Mouse (Mus musculus): ENCODE measurements around the gene Gfra4.

Gene Gfra4

GRCm38 (mm10) chr2:131042988-131043387, at the start of gene Gfra4:
Gene Gfra4 (minus strand): TSS chr2:131043088.
- DNase-seq = no peak

- DNase-seq = no peak
Measured at GRCm38 (mm10) chr2:131090852-131091251, 48.0 kb upstream of the Gfra4 start.

GRCm38 (mm10) chr2:131089634-131090033, 46.7 kb upstream of the Gfra4 start:
- DNase-seq = no peak

GRCm38 (mm10) chr2:131088581-131088980, 45.7 kb upstream of the Gfra4 start:
- no peak for DNase-seq

- DNase-seq = no peak
Measured at GRCm38 (mm10) chr2:131086667-131087390, 43.9 kb upstream of the Gfra4 start, which contains the start of gene Siglec1. Gene Siglec1 (minus strand): TSS chr2:131086765.

- no peak for DNase-seq
Measured at GRCm38 (mm10) chr2:131084206-131084605, 41.3 kb upstream of the Gfra4 start.

- DNase-seq = no peak
Measured at GRCm38 (mm10) chr2:131080507-131080906, 37.6 kb upstream of the Gfra4 start.

- no peak for DNase-seq
Measured at GRCm38 (mm10) chr2:131072536-131072935, 29.6 kb upstream of the Gfra4 start.

GRCm38 (mm10) chr2:131067481-131067880, 24.6 kb upstream of the Gfra4 start:
- no peak for DNase-seq

- no peak for DNase-seq
Measured at GRCm38 (mm10) chr2:131066342-131066741, 23.5 kb upstream of the Gfra4 start.

GRCm38 (mm10) chr2:131063404-131063864, 20.5 kb upstream of the Gfra4 start, which contains the start of gene Adam33:
Gene Adam33 (minus strand): TSS chr2:131063814.
- no peak for DNase-seq

GRCm38 (mm10) chr2:131061607-131062006, 18.7 kb upstream of the Gfra4 start:
- no peak for DNase-seq

GRCm38 (mm10) chr2:131060784-131061183, 17.9 kb upstream of the Gfra4 start:
- DNase-seq = no peak

GRCm38 (mm10) chr2:131059781-131060540, 17.1 kb upstream of the Gfra4 start:
- DNase-seq = no peak

- no peak for DNase-seq
Measured at GRCm38 (mm10) chr2:131059377-131059776, 16.5 kb upstream of the Gfra4 start.

- DNase-seq = no peak
Measured at GRCm38 (mm10) chr2:131058672-131059071, 15.8 kb upstream of the Gfra4 start.

GRCm38 (mm10) chr2:131056191-131056590, 13.3 kb upstream of the Gfra4 start:
- no peak for DNase-seq

- peak in 1 of 2 experiments; percentile 44 for DNase-seq
Measured at GRCm38 (mm10) chr2:131055631-131056030, 12.7 kb upstream of the Gfra4 start.

GRCm38 (mm10) chr2:131054646-131055264, 11.9 kb upstream of the Gfra4 start:
- DNase-seq = no peak

GRCm38 (mm10) chr2:131053851-131054645, 11.2 kb upstream of the Gfra4 start:
- no peak for DNase-seq

- DNase-seq = no peak
Measured at GRCm38 (mm10) chr2:131052862-131053418, 10.1 kb upstream of the Gfra4 start.

GRCm38 (mm10) chr2:131052043-131052442, 9.2 kb upstream of the Gfra4 start:
- DNase-seq = no peak

Data from cerebellum, postnatal 25 days (tissue).